Mouse (Mus musculus) forebrain, embryonic 14.5 days (tissue): ENCODE results near the gene 1700001C02Rik. TPM values are rescaled to one million over a fixed set of nuclear protein-coding genes. Genes with fewer than 3 reads are reported as not detected.

Source experiments
- ATAC-seq: fragments of 200-750 bp; cut with Nextera tagmentation; 2 replicates; pipeline ENCODE4 v1.8.0; 2017; ENCODE audit warnings: mild to moderate bottlenecking, moderate library complexity
- DNase-seq: peaks from one replicate; pipeline ENCODE4 v3.0.0-alpha.2; 2015; ENCODE audit warnings: low spot score
- H3K27ac ChIP-seq: fragments of 300-500 bp; sonication (generic); 2 replicates; pipeline ENCODE4 v1.5.1; 2014; ENCODE audit warnings: low read depth, mild to moderate bottlenecking, control low read depth, low read length, moderate library complexity
- H3K27me3 ChIP-seq: fragments of 300-500 bp; sonication (generic); replicated peaks from 2 replicates; pipeline ENCODE4 v1.6.1; 2014; ENCODE audit warnings: low read length, control low read depth, mixed read lengths; ENCODE audit not compliant: control insufficient read depth, insufficient read depth
- H3K36me3 ChIP-seq: fragments of 300-500 bp; sonication (generic); 2 replicates; pipeline ENCODE4 v1.6.1; 2014; ENCODE audit warnings: low read length, control low read depth; ENCODE audit not compliant: control insufficient read depth, insufficient read depth
- H3K4me1 ChIP-seq: fragments of 300-500 bp; sonication (generic); 2 replicates; pipeline ENCODE4 v1.6.1; 2014; ENCODE audit warnings: antibody characterized with exemption, low read length, control low read depth; ENCODE audit not compliant: control insufficient read depth, insufficient read depth
- H3K4me2 ChIP-seq: fragments of 300-500 bp; sonication (generic); 2 replicates; pipeline ENCODE4 v1.6.1; 2014; ENCODE audit warnings: mild to moderate bottlenecking, control low read depth, low read length
- H3K4me3 ChIP-seq: fragments of 300-500 bp; sonication (generic); 2 replicates; pipeline ENCODE4 v1.5.1; 2014; ENCODE audit warnings: low read depth, low read length, control low read depth
- H3K9ac ChIP-seq: fragments of 300-500 bp; sonication (generic); 2 replicates; pipeline ENCODE4 v1.6.1; 2014; ENCODE audit warnings: mild to moderate bottlenecking, low read length, control low read depth, moderate library complexity
- H3K9me3 ChIP-seq: fragments of 300-500 bp; sonication (generic); replicated peaks from 2 replicates; pipeline ENCODE4 v1.6.1; 2016; ENCODE audit warnings: low read length, control low read depth, mixed read lengths; ENCODE audit not compliant: control insufficient read depth
- WGBS: fragments of 180-500 bp; shearing (Covaris S2); extraction: QIAGEN DNeasy Blood & Tissue Kit; methylation state at CpG from one replicate; pipeline ENCODE4 v1.1.7; 2014; 5-methylcytosine and 5-hydroxymethylcytosine counted together
- polyA plus RNA-seq: library from polyadenylated mRNA; unstranded; fragments of >200 nt; fragmentation: Nextera tagmentation; extraction: Ambion mirVana; gene quantifications from 2 replicates; pipeline ENCODE4 v1.2.1, GENCODE M21; 2014

1700001C02Rik gene
- polyA plus RNA-seq, 1 experiment from 2014 or later: 1.4 TPM

GRCm38 (mm10) chr5:30527129-30527528 is 61.3 kb downstream of the 1700001C02Rik start:
- Histone ChIP-seq H3K4me3 (no peak overlapping the region), H3K4me2 (no peak overlapping the region), H3K9ac (no peak overlapping the region), H3K9me3 (no peaks in the 10 kb centered on the region), H3K4me1 (peaks cover 23% of the 10 kb centered on the region), H3K36me3 (no peaks in the 10 kb centered on the region), H3K27ac (no peak overlapping the region), H3K27me3 (no peaks in the 10 kb centered on the region; the same call in 1 of the 2 replicates)
- ATAC-seq: no peak
- no peak for DNase-seq
- WGBS: 81% methylated on average over 5 of the region's 5 CpGs

- no peak overlapping the region for H3K27ac ChIP-seq
- no peaks in the 10 kb centered on the region for H3K36me3 ChIP-seq
- ATAC-seq (no peak), DNase-seq (peak; percentile 57)
- no peak overlapping the region for H3K4me3 ChIP-seq
- peaks cover 18% of the 10 kb centered on the region for H3K4me1 ChIP-seq
- H3K9me3 ChIP-seq: no peaks in the 10 kb centered on the region
- 19% methylated on average over 4 of the region's 4 CpGs for WGBS
- no peaks in the 10 kb centered on the region; the same call in 1 of the 2 replicates for H3K27me3 ChIP-seq
- no peak overlapping the region for H3K4me2 ChIP-seq
- no peak overlapping the region for H3K9ac ChIP-seq
Observed at GRCm38 (mm10) chr5:30528906-30529305, 63.1 kb downstream of the 1700001C02Rik start.

Other genes with a start within 250 kb of the 1700001C02Rik start
- gene Selenoi, start 233.5 kb upstream of the 1700001C02Rik start, polyA plus RNA-seq: 24.2 and 31.1 TPM in 2 replicates
- 3.9 and 5.7 TPM in 2 replicates for gene Drc1, start 184.7 kb upstream of the 1700001C02Rik start, polyA plus RNA-seq
- 0.55 and 0.91 TPM in 2 replicates for gene Otof, start 4.1 kb upstream of the 1700001C02Rik start, polyA plus RNA-seq
- gene Cib4, start 79.8 kb downstream of the 1700001C02Rik start, polyA plus RNA-seq: not detected in 2 replicates
- gene Kcnk3, start 122.1 kb downstream of the 1700001C02Rik start, polyA plus RNA-seq: 2.1 and 2.5 TPM in 2 replicates
- gene Slc35f6, start 181.9 kb downstream of the 1700001C02Rik start, polyA plus RNA-seq: 33.6 and 35.1 TPM in 2 replicates
- gene Cenpa, start 200.7 kb downstream of the 1700001C02Rik start, polyA plus RNA-seq: 147 and 206 TPM in 2 replicates
- 152 and 207 TPM in 2 replicates for gene Dpysl5, start 245.5 kb downstream of the 1700001C02Rik start, polyA plus RNA-seq